Mouse (Mus musculus): ENCODE measurements around the gene Mdfic. TPM values are rescaled to one million over a fixed set of nuclear protein-coding genes. Genes with fewer than 3 reads are reported as not detected.
"Not testable (repeated sequence)": the region's sequence is repeated elsewhere in the genome, so short reads cannot be mapped to it uniquely, and the experiment has no call there.

Gene Mdfic
- polyA plus RNA-seq (2016; fragmentation: Nextera tagmentation; extraction: Ambion mirVana) = 5.0 and 6.6 TPM in 2 replicates

DNA sequence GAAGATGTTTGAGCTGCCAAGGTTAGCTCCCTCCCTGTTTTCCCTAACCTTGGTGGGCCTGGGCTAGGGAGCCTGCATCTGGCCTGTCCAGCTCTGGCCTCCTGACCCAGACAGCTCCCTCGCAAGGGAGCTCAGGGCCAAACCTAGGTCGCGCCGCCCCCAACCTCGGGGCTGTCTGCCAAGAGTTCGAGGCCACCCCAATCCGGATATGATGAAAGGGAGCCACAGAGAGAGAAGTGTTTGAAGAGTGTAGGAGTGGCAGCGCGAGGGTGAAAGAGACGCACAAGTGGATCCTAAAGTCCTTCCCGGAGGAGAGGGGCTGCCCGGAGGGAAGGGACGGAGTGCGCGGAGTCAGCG is at the start of gene Mdfic:
Gene Mdfic (plus strand): TSS at position 201 of the 357 bp plus-strand sequence.
- 1% methylated on average over 16 of the region's 16 CpGs for WGBS
- Histone ChIP-seq H3K27me3 (replicated peaks; ENCODE audit: low read depth, poor library complexity, severe bottlenecking) (no peaks in the 10 kb centered on the region), H3K9me3 (no peaks in the 10 kb centered on the region), H3K4me3 (peak within 1 kb of the TSS; percentile 84), H3K27ac (replicated peaks) (peak within 1 kb of the TSS; percentile 96), H3K4me1 (peaks cover 26% of the 10 kb centered on the region), H3K36me3 (replicated peaks) (no peaks in the 10 kb centered on the region)
- DNase-seq (ENCODE audit: low spot score) = no peak

DNA sequence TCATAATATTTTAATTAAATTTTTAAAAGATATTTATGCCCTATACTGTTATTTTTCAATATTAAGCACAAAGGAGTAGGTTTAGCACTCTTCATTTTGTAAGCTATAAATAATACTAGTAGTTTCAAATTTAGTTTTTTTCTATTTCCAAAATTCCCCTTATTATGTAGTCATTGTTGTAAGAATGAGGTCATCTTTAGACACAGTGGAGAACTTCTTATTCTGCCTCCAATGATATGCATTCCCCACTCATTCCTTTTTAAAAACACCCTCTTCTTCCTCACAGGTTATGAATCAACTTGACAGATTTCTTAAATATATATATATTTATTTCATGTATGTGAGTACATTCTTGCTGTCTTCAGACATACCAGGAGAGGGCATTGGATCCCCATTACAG is 49.1 kb upstream of the Mdfic start:
- H3K4me3 ChIP-seq = no peak overlapping the region
- no peaks in the 10 kb centered on the region for H3K27me3 ChIP-seq (replicated peaks; ENCODE audit: low read depth, poor library complexity, severe bottlenecking)
- no peak overlapping the region for H3K27ac ChIP-seq (replicated peaks)
- no peaks in the 10 kb centered on the region for H3K9me3 ChIP-seq
- DNase-seq (ENCODE audit: low spot score) = no peak
- no peaks in the 10 kb centered on the region for H3K36me3 ChIP-seq (replicated peaks)
- no peaks in the 10 kb centered on the region for H3K4me1 ChIP-seq

DNA sequence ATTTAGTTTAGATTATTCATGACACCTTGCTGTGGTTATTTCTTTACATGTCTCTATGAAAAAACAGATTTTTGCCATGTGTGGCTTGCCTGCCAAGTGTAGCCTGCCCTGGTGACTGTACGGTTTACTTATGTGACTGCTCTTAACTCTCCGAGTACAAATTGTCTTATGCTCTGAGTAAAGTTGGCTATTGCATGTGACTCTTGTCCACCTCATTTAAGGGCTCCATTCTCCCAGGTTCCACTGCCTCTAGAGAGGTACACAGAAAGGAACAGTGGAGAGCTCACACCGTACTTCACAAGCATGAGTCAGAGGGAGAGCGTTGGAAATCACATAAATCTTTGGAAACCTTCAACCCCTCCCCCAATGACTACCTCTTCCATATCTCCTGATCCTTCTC is 10.4 kb upstream of the Mdfic start:
- 93% methylated on average over 4 of the region's 4 CpGs for WGBS
- Histone ChIP-seq H3K9me3 (no peaks in the 10 kb centered on the region), H3K27ac (replicated peaks) (no peak overlapping the region), H3K36me3 (replicated peaks) (no peaks in the 10 kb centered on the region), H3K4me1 (no peaks in the 10 kb centered on the region), H3K4me3 (no peak overlapping the region), H3K27me3 (replicated peaks; ENCODE audit: low read depth, poor library complexity, severe bottlenecking) (no peaks in the 10 kb centered on the region)
- no peak for DNase-seq (ENCODE audit: low spot score)

DNA sequence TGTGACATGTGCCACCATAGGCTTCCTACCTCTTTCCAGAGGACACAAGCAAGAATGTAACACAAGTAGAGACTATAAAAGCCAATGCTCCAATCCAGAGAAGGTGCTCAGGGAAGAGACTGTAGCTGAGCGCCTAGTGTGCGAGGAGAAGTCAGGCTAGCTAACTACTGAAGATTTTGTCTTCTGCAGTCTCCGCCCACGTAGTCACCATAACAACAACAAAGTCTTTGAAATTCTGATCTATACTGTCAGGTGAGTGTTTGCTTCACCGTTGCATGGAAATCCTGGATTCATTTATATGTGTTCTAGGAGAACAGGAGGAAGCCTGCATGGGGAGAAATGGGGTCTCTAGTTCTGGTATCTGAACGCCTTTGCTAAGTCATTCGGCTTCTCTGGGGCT is 9.8 kb upstream of the Mdfic start:
- Histone ChIP-seq H3K36me3 (replicated peaks) (no peaks in the 10 kb centered on the region), H3K4me3 (no peak overlapping the region), H3K9me3 (no peaks in the 10 kb centered on the region), H3K4me1 (no peaks in the 10 kb centered on the region), H3K27ac (replicated peaks) (no peak overlapping the region), H3K27me3 (replicated peaks; ENCODE audit: low read depth, poor library complexity, severe bottlenecking) (no peaks in the 10 kb centered on the region)
- WGBS = 83% methylated on average over 7 of the region's 7 CpGs
- no peak for DNase-seq (ENCODE audit: low spot score)

DNA sequence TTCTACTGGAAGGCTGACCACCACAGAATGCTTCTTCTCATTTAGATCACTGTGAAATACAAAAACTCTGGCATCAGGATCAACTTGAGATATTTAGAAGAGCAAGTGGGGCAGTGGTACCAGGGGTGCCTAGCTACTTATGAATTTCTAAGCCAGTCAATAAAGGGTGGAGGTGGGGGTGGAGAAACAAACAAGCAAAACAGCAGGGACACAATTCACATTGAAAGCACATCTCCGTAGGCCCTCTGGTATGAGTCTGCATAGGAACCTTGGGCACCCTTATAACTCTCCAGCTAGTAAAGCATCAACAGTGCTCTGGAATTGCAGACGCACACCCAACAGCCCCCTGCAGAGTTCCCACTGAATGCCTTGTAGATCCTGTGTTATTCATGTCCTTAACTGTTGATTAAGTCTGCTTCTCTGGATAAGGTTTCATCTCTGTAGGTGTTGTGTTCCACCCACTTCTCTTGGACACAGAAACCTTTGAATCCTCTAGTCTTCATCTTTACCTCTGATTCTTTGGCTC is 7.5 kb upstream of the Mdfic start:
- Histone ChIP-seq H3K4me3 (no peak overlapping the region), H3K27ac (replicated peaks) (no peak overlapping the region), H3K27me3 (replicated peaks; ENCODE audit: low read depth, poor library complexity, severe bottlenecking) (no peaks in the 10 kb centered on the region), H3K36me3 (replicated peaks) (no peaks in the 10 kb centered on the region), H3K4me1 (no peaks in the 10 kb centered on the region), H3K9me3 (no peaks in the 10 kb centered on the region)
- DNase-seq (ENCODE audit: low spot score) = no peak
- WGBS = 33% methylated on average over 2 of the region's 2 CpGs

DNA sequence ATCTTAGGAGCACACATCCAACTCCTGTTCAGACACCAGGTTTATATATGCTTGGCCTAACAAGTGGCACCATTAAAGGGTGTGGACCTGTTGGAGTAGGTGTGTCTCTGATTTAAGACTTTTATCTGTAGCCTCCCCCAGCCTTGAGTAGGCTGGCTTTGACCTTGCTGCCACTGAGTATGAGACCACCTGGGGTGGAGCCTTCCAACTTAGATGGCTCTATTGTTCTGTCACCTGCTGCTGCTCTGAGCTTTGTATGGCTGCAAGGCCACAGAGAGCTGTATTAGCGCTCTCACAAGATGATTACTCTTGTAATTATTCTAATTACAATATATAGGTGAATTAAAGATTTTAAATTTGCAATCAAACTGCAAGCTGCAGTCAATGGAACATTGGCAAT is 6.4 kb upstream of the Mdfic start:
- not testable (repeated sequence) for H3K4me1 ChIP-seq; H3K27me3 ChIP-seq (replicated peaks; ENCODE audit: low read depth, poor library complexity, severe bottlenecking); H3K4me3 ChIP-seq; DNase-seq (ENCODE audit: low spot score); H3K36me3 ChIP-seq (replicated peaks); H3K27ac ChIP-seq (replicated peaks); H3K9me3 ChIP-seq
- 80% methylated on average over 1 of the region's 1 CpGs for WGBS

DNA sequence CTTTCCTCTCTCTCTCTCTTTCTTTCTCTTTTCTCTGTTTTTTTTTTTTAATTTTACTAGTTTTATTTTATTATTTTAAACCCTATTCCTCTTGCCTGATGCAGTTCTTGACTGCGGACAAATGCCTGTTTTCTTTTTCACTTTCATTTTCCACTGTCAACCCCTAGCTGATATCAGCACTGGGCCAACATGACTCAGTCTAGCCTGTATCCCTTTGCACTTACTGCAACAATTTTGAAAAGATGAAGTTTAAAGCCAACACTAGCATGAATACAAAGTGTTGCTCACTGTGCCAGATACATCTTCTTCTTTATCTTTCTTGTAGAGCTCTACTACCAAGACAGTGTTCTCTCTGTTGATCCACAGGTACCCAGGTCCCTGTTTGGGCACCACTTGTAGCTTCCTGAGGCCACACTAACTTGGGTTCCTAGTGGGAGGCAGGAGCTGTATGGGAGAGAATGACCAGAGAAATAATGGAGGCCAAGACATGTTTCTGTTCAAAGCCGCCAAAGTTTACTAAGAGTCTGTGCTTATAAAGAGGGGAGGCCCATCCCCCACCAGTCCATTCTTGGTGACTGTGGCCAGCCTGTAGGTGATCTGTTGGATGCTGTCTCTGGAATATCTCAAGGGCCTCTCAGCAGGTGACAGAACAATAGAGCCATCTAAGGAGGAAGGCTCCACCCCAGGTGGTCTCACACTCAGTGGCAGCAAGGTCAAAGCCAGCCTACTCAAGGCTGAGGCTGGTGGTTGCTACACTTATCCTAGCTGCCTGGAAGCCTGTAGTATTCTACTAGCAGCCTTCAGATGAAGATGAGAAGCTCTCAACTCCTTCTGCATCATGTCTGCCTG is 5.2 kb upstream of the Mdfic start:
- H3K4me3 ChIP-seq = no peak overlapping the region
- no peaks in the 10 kb centered on the region for H3K9me3 ChIP-seq
- no peaks in the 10 kb centered on the region for H3K36me3 ChIP-seq (replicated peaks)
- 96% methylated on average over 2 of the region's 2 CpGs for whole genome bisulfite sequencing
- H3K27me3 ChIP-seq (replicated peaks; ENCODE audit: low read depth, poor library complexity, severe bottlenecking) = no peaks in the 10 kb centered on the region
- peaks cover under 1% of the 10 kb centered on the region for H3K4me1 ChIP-seq
- no peak for DNase-seq (ENCODE audit: low spot score)
- H3K27ac ChIP-seq (replicated peaks) = no peak overlapping the region

DNA sequence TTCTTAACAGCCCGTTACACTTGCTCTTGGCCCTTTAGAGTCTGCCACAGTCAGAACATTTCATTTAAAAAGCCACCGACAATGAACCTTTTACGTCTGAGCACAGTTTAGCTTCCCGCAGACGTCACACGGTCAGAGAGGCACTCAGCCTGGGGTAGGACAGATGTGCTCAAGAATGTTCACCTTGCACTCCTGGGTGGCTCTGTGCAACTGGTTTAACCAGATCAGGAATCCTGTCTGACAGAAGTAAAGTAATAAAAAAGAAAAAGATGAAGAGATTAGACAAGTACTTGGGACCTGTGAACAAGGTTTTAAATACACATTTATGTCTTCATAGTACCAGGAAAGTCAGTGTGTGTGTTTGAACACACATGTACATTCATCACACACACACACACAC is 542 bp upstream of the Mdfic start:
- DNase-seq (ENCODE audit: low spot score) = peak; percentile 28
- Histone ChIP-seq H3K27me3 (replicated peaks; ENCODE audit: low read depth, poor library complexity, severe bottlenecking) (no peaks in the 10 kb centered on the region), H3K4me3 (no peak overlapping the region), H3K4me1 (peaks cover 26% of the 10 kb centered on the region), H3K27ac (replicated peaks) (0 out of 2 replicates have a peak overlapping the region, but pooled peaks have one; percentile 96), H3K9me3 (no peaks in the 10 kb centered on the region), H3K36me3 (replicated peaks) (no peaks in the 10 kb centered on the region)
- WGBS = 55% methylated on average over 6 of the region's 6 CpGs

DNA sequence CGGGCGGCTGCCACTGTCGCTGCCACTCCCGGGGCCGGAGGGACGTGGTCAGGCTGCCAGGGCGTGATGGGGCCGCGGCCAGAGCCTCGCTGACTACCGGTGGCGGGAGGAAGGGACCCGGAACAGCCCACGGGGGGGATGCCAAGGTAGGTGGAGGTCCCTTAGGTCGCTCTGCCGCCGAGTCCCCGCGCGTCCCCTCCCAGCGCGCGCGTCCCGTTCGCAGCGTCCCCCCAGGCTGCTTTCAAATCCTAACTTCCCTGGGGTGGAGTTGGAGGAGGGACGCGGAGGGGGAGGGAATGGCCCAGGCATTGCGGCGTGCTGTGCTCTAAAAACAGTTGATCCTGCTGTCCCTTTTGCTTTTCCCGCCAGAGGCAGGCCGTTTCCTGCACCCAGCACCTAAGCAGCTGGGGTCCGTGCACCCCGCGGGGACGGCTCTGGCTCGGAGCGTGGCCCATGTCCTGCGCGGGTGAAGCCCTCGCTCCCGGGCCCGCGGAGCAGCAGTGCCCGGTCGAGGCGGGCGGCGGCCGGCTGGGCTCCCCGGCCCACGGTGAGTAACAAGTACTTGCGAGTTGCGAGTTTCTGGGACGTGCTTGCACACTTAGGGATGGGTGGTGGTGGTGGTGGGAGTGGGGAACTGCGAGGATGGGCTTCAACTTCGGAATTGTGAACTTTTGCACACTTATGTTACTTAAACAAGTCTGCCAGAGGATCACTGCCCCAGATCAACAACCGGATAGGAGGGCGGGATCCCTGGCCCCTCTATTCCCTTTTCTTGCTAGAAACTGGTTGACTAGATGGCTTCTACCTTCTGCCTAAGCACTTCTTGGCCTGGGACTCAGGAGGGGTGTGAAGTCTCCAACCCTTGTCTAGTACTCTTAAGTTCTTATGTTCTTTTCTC is 606 bp downstream of the Mdfic start:
- H3K36me3 ChIP-seq (replicated peaks) = no peaks in the 10 kb centered on the region
- H3K4me1 ChIP-seq = peaks cover 26% of the 10 kb centered on the region
- H3K27me3 ChIP-seq (replicated peaks; ENCODE audit: low read depth, poor library complexity, severe bottlenecking) = no peaks in the 10 kb centered on the region
- H3K27ac ChIP-seq (replicated peaks) = peak overlapping the region; percentile 96
- H3K4me3 ChIP-seq = peak overlapping the region; percentile 84
- DNase-seq (ENCODE audit: low spot score) = peak; percentile 76
- no peaks in the 10 kb centered on the region for H3K9me3 ChIP-seq
- WGBS = under 1% methylated on average over 60 of the region's 60 CpGs

DNA sequence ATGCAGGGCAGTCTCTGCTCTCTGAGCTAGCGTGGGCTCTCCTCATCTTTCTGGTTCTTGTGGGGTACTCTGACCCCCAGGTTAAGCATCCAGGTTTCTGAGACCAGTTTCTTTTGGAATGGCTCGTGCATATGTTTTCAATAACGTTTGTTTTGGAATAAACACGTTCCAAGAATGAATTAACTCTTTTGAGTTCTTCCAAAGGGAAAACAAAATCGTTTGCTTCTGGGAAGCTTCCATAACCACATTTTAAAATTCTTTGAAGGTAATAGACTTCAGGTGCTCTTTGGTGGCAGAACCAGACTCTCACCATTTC is 1.2 kb downstream of the Mdfic start:
- peak overlapping the region; percentile 96 for H3K27ac ChIP-seq (replicated peaks)
- H3K36me3 ChIP-seq (replicated peaks) = no peaks in the 10 kb centered on the region
- H3K4me3 ChIP-seq = peak overlapping the region; percentile 84
- WGBS = 15% methylated on average over 5 of the region's 5 CpGs
- no peak for DNase-seq (ENCODE audit: low spot score)
- H3K27me3 ChIP-seq (replicated peaks; ENCODE audit: low read depth, poor library complexity, severe bottlenecking) = no peaks in the 10 kb centered on the region
- H3K4me1 ChIP-seq = peaks cover 26% of the 10 kb centered on the region
- H3K9me3 ChIP-seq = no peaks in the 10 kb centered on the region

DNA sequence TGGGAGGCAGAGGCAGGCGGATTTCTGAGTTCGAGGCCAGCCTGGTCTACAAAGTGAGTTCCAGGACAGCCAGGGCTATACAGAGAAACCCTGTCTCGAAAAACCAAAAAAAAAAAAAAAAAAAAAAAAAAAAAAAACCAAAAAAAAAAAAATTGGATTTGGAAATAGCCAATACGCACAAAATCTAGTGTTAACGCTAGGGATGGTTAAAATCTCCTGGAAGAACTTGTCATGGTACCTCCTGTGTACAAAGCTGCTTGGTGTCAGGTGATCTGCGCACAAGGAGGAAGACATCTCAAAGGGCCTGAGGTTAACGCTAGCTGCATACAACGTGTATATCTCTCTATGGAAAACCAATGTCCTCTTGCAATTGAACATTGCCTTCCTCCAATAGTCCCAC is 2.2 kb downstream of the Mdfic start:
- H3K9me3 ChIP-seq; H3K27me3 ChIP-seq (replicated peaks; ENCODE audit: low read depth, poor library complexity, severe bottlenecking); H3K36me3 ChIP-seq (replicated peaks); H3K4me3 ChIP-seq; H3K27ac ChIP-seq (replicated peaks); DNase-seq (ENCODE audit: low spot score): not testable (repeated sequence)
- peaks cover 26% of the 10 kb centered on the region for H3K4me1 ChIP-seq
- WGBS = 86% methylated on average over 8 of the region's 8 CpGs

DNA sequence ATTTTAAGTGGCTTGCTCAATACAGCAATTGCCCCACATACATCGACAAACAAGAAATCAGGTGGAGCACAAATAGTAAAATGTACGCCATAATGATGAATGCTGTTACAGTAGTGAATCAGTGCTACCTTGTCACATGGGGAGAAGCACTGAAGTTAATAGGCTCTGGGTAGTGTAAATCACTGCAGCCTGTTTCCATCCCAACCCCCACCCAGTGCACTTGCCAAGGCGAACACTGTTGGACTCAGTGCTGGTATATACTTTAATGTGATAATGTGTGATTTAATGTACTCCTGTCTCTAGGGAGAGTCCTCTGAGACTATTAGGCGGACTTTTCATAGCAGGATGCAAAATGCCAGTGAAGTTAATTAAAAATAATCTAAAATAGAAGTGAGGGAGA is 3.8 kb downstream of the Mdfic start:
- H3K9me3 ChIP-seq = no peaks in the 10 kb centered on the region
- no peak overlapping the region for H3K27ac ChIP-seq (replicated peaks)
- no peak overlapping the region for H3K4me3 ChIP-seq
- peaks cover 26% of the 10 kb centered on the region for H3K4me1 ChIP-seq
- 0 out of 2 replicates have a peak, but pooled peaks cover 5% of the 10 kb centered on the region for H3K36me3 ChIP-seq (replicated peaks)
- no peak for DNase-seq (ENCODE audit: low spot score)
- WGBS = 87% methylated on average over 4 of the region's 4 CpGs
- no peaks in the 10 kb centered on the region for H3K27me3 ChIP-seq (replicated peaks; ENCODE audit: low read depth, poor library complexity, severe bottlenecking)
